In the genomic region with DNA sequence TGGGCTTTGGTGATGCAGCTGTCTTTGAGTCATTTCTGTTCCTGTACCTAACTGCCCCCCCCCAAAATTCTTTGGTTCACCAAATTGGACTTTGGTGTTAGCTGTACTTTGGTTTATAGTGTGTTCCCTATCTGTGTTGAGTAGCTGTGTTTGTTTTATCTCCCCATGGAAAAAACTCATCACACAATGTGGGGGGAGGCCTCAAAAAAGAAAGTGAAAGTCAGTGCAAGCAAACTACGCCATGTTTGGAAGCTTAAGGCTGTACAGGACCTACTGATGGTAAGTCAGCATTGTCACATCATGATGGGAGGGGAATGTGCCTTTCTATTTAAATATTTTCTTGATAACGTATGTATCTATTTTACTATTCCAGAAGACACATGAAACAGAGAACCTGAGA, we compare ENCODE assay signal across 28 mouse cellular contexts. TPM values are rescaled to one million over a fixed set of nuclear protein-coding genes. Genes with fewer than 3 reads are reported as not detected.
"Had no signal": no experiment of that assay in that cellular context is flagged by ENCODE, and none has a peak within 500 bp of the region (broad histone marks: within the 10 kb centered on the region; RNA-seq: fewer than 3 reads in every experiment).

No protein-coding gene starts in this region.

- H3K4me1 ChIP-seq: midbrain, embryonic 10.5 days; midbrain, embryonic 12.5 days; neural tube, embryonic 13.5 days; neural tube, embryonic 15.5 days; stomach, embryonic 15.5 days had no signal

- H3K27ac ChIP-seq: midbrain, embryonic 10.5 days; midbrain, embryonic 12.5 days; neural tube, embryonic 13.5 days; neural tube, embryonic 15.5 days; stomach, embryonic 15.5 days; stomach, postnatal 0 days had no signal

- H3K4me2 ChIP-seq: lung, embryonic 14.5 days; midbrain, embryonic 12.5 days; neural tube, embryonic 13.5 days; neural tube, embryonic 15.5 days; stomach, embryonic 15.5 days had no signal

- H3K36me3 ChIP-seq: midbrain, embryonic 10.5 days; midbrain, embryonic 12.5 days; neural tube, embryonic 13.5 days; neural tube, embryonic 15.5 days; stomach, embryonic 15.5 days had no signal

- H3K9ac ChIP-seq: lung, embryonic 14.5 days; midbrain, embryonic 12.5 days; neural tube, embryonic 13.5 days; neural tube, embryonic 15.5 days; stomach, embryonic 15.5 days had no signal

- H3K9me3 ChIP-seq: midbrain, embryonic 10.5 days; midbrain, embryonic 12.5 days; neural tube, embryonic 13.5 days; neural tube, embryonic 15.5 days; stomach, embryonic 15.5 days had no signal

- DNase-seq: lung, adult 18-20 months; lung, embryonic 14.5 days; lung, postnatal 10 days; lung, postnatal 4 days; midbrain, embryonic 14.5 days; retina, postnatal 1 day; right cerebral cortex, adult 18-20 months; right cerebral cortex, postnatal 25 days; right cerebral cortex, postnatal 4 days; spleen, adult 18-20 months; thymus, adult 2 months; thymus, postnatal 25 days; thymus, postnatal 4 days had no signal

- H3K27me3 ChIP-seq: midbrain, embryonic 12.5 days; neural tube, embryonic 13.5 days; neural tube, embryonic 15.5 days; stomach, embryonic 15.5 days had no signal

- ATAC-seq: midbrain, embryonic 16.5 days had no signal

- H3K4me3 ChIP-seq: midbrain, embryonic 10.5 days; midbrain, embryonic 12.5 days; myocyte; neural tube, embryonic 13.5 days; neural tube, embryonic 15.5 days; stomach, embryonic 15.5 days had no signal

RNA-seq across cellular contexts. Expression of gene Rhox2h, which starts 19.2 kb away (rescaled TPM):
- total RNA-seq: megakaryocyte, adult 5-6 weeks; megakaryocyte-erythroid progenitor cell, adult 5-6 weeks had no signal
- polyA plus RNA-seq: lung, embryonic 14.5 days; lung, embryonic 16.5 days; midbrain, embryonic 10.5 days; midbrain, embryonic 12.5 days; midbrain, embryonic 14.5 days; midbrain, embryonic 16.5 days; myocyte; neural tube, embryonic 11.5 days; neural tube, embryonic 13.5 days; neural tube, embryonic 15.5 days; small intestine, adult 2 months; stomach, embryonic 15.5 days; stomach, postnatal 0 days; testis, adult 2 months; thymus, adult 2 months; urinary bladder, adult 2 months had no signal

RNA-seq across cellular contexts. Expression of gene Rhox3h, which starts 23.7 kb away (rescaled TPM):
- total RNA-seq: megakaryocyte, adult 5-6 weeks; megakaryocyte-erythroid progenitor cell, adult 5-6 weeks had no signal
- polyA plus RNA-seq: lung, embryonic 14.5 days; lung, embryonic 16.5 days; midbrain, embryonic 10.5 days; midbrain, embryonic 12.5 days; midbrain, embryonic 14.5 days; midbrain, embryonic 16.5 days; myocyte; neural tube, embryonic 11.5 days; neural tube, embryonic 13.5 days; neural tube, embryonic 15.5 days; small intestine, adult 2 months; stomach, embryonic 15.5 days; stomach, postnatal 0 days; thymus, adult 2 months; urinary bladder, adult 2 months had no signal

RNA-seq across cellular contexts. Expression of gene Rhox4g, which starts 41.1 kb away (rescaled TPM):
- total RNA-seq: megakaryocyte, adult 5-6 weeks; megakaryocyte-erythroid progenitor cell, adult 5-6 weeks had no signal
- polyA plus RNA-seq: lung, embryonic 14.5 days; lung, embryonic 16.5 days; midbrain, embryonic 10.5 days; midbrain, embryonic 12.5 days; midbrain, embryonic 14.5 days; midbrain, embryonic 16.5 days; myocyte; neural tube, embryonic 11.5 days; neural tube, embryonic 13.5 days; neural tube, embryonic 15.5 days; small intestine, adult 2 months; stomach, embryonic 15.5 days; stomach, postnatal 0 days; testis, adult 2 months; thymus, adult 2 months; urinary bladder, adult 2 months had no signal

RNA-seq across cellular contexts. Expression of gene Rhox2g, which starts 49.0 kb away (rescaled TPM):
- total RNA-seq: megakaryocyte, adult 5-6 weeks; megakaryocyte-erythroid progenitor cell, adult 5-6 weeks had no signal
- polyA plus RNA-seq: lung, embryonic 14.5 days; lung, embryonic 16.5 days; midbrain, embryonic 10.5 days; midbrain, embryonic 12.5 days; midbrain, embryonic 14.5 days; midbrain, embryonic 16.5 days; myocyte; neural tube, embryonic 11.5 days; neural tube, embryonic 13.5 days; neural tube, embryonic 15.5 days; small intestine, adult 2 months; stomach, embryonic 15.5 days; stomach, postnatal 0 days; testis, adult 2 months; thymus, adult 2 months; urinary bladder, adult 2 months had no signal
